Mouse (Mus musculus) brain, adult 2 months (tissue): ENCODE measurements around the gene Gm21972.

Experiments
- DNase-seq: peaks from one replicate; pipeline ENCODE4 v3.0.0; 2011; ENCODE audit warnings: low read depth, low spot score

The Gm21972 gene

GRCm38 (mm10) chr1:86161061-86161460, 27.6 kb downstream of the Gm21972 start:
- no peak for DNase-seq

GRCm38 (mm10) chr1:86174602-86175001, 41.2 kb downstream of the Gm21972 start:
- no peak for DNase-seq

- no peak for DNase-seq
These were observed 42.6 kb downstream of the Gm21972 start for GRCm38 (mm10) chr1:86176066-86176465.

- DNase-seq: peak; percentile 98
These were observed 45.2 kb downstream of the Gm21972 start for GRCm38 (mm10) chr1:86178462-86179253.

- peak; percentile 50 for DNase-seq
These were observed 48.7 kb downstream of the Gm21972 start for GRCm38 (mm10) chr1:86182004-86182709.

GRCm38 (mm10) chr1:86183577-86184263, 50.3 kb downstream of the Gm21972 start:
- DNase-seq: no peak

GRCm38 (mm10) chr1:86186762-86187161, 53.3 kb downstream of the Gm21972 start:
- DNase-seq: no peak

GRCm38 (mm10) chr1:86187856-86188255, 54.4 kb downstream of the Gm21972 start:
- DNase-seq: no peak

GRCm38 (mm10) chr1:86188271-86188670, 54.8 kb downstream of the Gm21972 start:
- DNase-seq: no peak

GRCm38 (mm10) chr1:86189034-86189702, 55.7 kb downstream of the Gm21972 start:
- DNase-seq: no peak

- no peak for DNase-seq
These were observed 57.4 kb downstream of the Gm21972 start for GRCm38 (mm10) chr1:86190843-86191242.

- DNase-seq: no peak
These were observed 60.6 kb downstream of the Gm21972 start for GRCm38 (mm10) chr1:86194044-86194443.

- no peak for DNase-seq
These were observed 64.8 kb downstream of the Gm21972 start for GRCm38 (mm10) chr1:86198276-86198675.

- no peak for DNase-seq
These were observed 65.6 kb downstream of the Gm21972 start for GRCm38 (mm10) chr1:86199026-86199425.

- DNase-seq: no peak
These were observed 67.9 kb downstream of the Gm21972 start for GRCm38 (mm10) chr1:86201312-86201711.

- peak; percentile 63 for DNase-seq
These were observed 69.3 kb downstream of the Gm21972 start for GRCm38 (mm10) chr1:86202617-86203219.

- DNase-seq: no peak
These were observed 77.2 kb downstream of the Gm21972 start for GRCm38 (mm10) chr1:86210676-86211075.

GRCm38 (mm10) chr1:86211498-86211897, 78.1 kb downstream of the Gm21972 start:
- DNase-seq: no peak
